Mouse (Mus musculus) kidney, adult 11 months (tissue): ENCODE data around the gene Hoxb7.
A peak's percentile ranks its signal among the peaks of the same experiment; 100 is the strongest.

Source experiments
- DNase-seq: peaks from one replicate; pipeline ENCODE4 v3.0.0; 2022

The Hoxb7 gene

DNA sequence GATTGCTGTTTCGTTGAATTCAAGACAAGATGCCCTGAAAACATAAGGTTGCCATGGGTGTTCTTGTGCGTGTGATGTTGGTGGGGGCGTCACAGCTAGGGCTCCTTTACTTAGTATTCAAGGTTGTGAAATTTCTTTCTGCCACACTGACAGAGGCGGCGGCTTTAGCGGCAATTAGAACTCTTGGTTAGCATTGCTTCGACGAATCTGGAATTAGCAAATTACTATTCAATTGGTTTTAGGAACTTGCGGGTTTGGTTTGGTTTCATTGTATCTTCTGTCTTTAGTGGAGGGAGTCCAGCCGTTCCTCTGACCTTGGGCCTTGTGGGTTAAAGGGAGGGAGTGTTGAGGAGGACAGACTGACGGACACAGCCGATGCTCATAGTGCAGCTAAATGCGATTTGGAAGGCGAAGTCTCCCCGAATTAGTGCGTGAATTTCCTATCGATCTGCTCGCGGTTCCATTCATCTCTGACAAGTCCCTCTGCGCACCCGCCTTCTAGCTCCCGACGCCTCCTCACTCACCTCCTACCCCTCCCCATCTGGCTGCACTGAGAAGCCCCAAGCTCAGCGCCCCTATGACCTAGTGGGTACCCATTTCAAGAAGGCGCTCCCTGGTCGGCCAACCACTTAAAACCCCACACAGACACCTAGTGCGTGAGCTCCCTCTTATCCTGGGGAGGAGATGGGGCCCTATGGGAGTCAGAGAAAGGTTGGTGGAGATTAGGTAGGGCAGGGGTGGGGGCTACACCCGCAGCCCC is 31.4 kb downstream of the Hoxb7 start, which contains the start of gene Hoxb4:
Hoxb4 (plus strand) TSS at position 660 of the 760 bp plus-strand sequence.
- no peak for DNase-seq

- DNase-seq = peak; percentile 90
Measured at GRCm38 (mm10) chr11:96318368-96319070, 32.1 kb downstream of the Hoxb7 start.

- peak; percentile 69 for DNase-seq
Measured at GRCm38 (mm10) chr11:96319071-96319902, 32.9 kb downstream of the Hoxb7 start.

DNA sequence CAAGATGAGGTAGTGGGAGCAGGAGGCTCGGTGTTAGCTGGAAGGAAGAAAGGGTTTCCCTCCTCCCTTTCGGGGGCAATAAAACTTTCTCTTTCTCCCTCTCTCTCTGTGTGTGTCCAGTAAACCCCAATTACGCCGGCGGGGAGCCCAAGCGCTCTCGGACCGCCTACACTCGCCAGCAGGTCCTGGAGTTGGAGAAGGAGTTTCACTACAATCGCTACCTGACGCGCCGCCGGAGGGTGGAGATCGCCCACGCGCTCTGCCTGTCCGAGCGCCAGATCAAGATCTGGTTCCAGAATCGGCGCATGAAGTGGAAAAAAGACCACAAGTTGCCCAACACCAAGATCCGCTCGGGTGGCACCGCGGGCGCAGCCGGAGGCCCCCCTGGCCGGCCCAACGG is 33.5 kb downstream of the Hoxb7 start:
- peak; percentile 70 for DNase-seq

DNA sequence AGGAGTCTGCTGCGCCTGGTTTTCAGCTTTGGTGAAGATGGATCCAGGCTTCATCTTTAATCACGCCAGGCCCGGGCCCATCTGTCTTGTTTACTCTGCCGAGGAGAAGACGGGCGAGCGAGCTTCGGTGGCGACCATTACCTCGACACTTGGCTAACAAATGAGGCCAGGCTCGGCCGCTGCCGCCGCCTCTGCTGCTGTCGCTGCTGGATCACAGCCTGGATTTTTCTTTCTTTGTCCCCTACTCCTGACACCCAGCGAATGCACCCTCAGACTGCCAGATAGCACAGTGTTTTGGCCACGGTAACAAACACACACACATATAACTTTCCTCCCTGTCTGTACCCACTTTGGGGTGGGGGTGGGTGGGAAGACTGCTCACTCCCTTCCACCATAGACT is 34.3 kb downstream of the Hoxb7 start:
- no peak for DNase-seq

DNA sequence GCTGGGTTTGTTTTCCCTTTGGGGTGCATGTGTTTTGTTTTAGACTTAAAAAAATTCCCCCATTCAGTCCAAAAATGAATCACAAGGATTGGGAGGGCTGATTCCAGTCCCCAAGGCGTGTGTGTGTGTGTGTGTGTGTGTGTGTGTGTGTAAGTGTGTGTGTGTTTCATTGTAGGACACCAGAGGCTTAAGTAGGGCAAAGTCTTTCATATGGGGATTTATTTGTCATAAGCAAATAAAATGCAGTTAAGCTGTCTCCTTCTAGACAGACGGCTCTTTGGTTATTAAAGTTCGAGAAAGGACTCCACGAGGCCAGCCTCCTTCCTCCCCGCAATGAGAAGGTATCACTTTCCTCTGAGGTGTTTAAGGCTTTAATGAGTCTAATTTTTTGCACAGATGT is 35.4 kb downstream of the Hoxb7 start:
- no peak for DNase-seq

DNA sequence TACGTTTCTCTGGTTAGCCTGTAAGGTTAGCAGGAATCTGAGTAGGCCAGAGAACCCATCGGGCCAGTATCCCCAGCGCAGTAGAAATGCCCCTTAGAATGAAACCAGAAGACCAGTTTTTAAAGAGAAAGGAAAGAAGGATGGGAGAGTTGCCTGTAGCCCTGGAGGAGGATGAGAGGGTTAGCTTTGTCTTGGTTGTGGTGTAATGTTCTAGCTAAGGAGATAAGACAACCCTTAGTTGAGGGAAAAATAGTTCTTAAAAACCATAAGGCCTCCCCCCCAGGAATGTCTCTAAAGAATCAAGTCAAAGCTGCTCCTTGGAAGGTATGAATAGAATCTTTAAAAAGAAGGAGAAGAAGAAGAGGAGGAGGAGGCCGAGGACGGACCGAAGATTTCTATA is 36.3 kb downstream of the Hoxb7 start:
- DNase-seq = no peak

- no peak for DNase-seq
Measured at GRCm38 (mm10) chr11:96323154-96323553, 36.7 kb downstream of the Hoxb7 start, which contains the start of gene Hoxb3. Gene Hoxb3, plus strand, starts transcription at chr11:96323326.

DNA sequence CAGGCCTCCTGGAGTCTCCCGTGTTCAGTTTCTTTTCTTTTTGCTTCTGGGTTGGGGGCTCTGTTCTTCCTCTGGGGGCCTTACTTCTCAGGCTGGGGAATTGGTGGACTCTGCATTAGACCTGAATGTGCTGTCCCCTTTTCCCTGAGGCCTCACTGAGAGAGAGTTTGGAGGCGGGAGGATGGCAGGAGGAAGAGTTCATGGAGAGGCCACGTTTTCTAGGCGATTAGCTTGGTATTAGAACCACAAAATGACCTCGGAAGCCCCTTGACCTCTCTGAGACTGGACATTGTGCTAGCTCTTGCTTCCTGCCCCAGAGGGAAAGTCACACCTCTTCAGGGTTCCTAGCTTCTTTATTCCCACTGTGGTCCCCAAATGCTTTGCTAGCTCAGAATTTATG is 37.7 kb downstream of the Hoxb7 start:
- DNase-seq = no peak

DNA sequence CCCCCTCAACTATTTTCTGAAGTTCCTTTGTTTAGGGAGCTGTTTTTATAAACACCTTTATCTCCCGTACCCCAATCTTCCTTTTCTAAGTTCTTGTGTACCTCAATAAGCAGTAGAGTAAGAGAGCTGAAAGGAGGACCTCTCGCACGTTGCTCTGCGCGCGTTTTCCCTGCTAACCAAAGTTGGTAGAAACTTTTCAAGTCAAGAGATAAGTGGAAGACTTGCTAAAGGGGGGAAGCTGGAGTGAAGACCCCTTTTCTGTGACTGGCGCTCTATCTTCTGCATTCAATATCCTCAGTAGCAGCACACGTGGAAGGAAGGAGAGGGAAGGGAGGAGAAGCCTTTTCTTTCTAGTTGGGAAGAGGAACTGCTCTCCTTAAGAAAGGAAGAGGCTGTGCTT is 38.5 kb downstream of the Hoxb7 start:
- no peak for DNase-seq

DNA sequence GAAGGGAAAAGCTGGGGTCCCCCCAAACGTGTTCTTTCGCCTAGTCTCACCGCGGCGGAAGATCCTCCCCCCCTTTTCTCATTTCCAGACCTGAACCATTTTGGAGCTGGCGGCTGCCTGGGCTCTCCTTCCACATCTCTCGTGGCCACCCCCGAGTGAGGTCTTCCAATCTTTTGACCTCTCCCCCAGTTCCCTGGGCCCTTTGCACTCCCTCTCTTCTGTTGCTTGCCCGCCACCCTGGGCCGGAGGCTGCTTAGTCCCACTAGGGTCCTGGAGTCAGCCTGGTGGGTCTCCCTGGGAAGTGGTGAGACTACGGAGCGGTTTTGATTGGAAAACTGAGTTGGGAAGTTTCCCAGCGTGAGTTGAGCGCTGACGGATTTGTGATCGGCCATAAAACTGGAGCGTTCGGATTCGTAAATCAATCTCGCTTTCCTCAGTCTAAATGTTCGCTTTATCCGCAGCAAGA is 39.4 kb downstream of the Hoxb7 start:
- DNase-seq = no peak

DNA sequence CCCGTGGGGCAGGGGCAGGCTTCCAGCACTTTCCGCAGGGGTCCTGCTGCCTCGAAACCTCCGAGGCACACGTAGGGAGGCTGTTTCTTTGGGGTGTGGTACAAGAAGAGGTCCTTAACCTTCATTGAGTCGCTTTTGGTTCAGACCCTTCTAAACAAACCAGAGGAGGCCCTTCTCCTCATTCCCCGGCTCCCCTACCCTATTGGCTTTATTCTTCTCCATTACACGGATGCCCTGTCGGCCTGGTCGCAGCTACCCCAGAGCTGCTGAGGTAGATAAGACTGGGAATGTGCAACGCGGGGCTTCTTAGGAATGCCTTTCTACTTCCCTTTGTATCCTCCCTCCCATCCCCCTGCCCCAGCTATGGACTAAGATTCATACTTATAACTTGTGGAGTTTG is 40.3 kb downstream of the Hoxb7 start:
- DNase-seq = no peak

GRCm38 (mm10) chr11:96327122-96327521 is 40.7 kb downstream of the Hoxb7 start:
- DNase-seq = no peak

DNA sequence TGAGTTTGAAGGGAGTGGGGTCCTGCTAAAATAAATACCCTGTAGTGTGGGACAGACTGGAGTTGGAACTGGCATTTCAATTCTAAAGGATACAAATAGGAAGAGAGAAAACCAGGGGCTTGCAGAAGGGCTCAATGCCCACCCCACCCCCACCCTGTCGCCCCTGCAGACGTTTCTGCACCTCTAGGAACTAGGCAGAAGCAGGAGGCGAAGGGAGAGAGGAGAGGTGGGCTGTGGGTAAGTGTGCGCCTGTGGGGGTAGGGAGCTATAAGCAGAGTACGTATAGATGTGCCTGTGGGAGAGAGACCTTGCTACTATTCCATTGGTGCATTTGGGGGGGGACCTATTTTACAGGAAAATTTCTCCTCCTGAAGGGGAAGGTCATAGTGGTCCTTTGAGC is 41.3 kb downstream of the Hoxb7 start:
- DNase-seq = no peak

GRCm38 (mm10) chr11:96328605-96329004 is 42.2 kb downstream of the Hoxb7 start:
- no peak for DNase-seq

DNA sequence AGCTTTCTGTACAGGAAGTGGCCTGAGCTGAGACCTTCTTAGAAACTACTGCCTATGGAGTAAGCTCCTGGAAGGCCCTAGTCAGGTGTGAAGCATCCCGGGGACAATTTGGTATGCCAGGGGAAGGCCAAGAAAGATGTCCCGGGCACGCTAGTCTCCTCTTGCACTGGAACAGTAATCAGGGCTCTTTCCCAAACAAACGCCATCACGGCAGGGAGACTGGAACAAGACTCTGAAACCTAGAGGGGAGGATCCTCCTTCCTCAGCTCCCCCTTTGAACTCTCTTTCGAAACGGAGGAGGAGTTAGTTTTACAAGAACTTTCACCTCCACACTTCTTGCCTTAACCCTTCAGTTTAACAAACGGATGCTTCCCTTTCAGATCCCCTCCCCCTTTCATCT is 45.7 kb downstream of the Hoxb7 start:
- DNase-seq = no peak

- DNase-seq = no peak
Measured at GRCm38 (mm10) chr11:96332618-96333032, 46.2 kb downstream of the Hoxb7 start.

DNA sequence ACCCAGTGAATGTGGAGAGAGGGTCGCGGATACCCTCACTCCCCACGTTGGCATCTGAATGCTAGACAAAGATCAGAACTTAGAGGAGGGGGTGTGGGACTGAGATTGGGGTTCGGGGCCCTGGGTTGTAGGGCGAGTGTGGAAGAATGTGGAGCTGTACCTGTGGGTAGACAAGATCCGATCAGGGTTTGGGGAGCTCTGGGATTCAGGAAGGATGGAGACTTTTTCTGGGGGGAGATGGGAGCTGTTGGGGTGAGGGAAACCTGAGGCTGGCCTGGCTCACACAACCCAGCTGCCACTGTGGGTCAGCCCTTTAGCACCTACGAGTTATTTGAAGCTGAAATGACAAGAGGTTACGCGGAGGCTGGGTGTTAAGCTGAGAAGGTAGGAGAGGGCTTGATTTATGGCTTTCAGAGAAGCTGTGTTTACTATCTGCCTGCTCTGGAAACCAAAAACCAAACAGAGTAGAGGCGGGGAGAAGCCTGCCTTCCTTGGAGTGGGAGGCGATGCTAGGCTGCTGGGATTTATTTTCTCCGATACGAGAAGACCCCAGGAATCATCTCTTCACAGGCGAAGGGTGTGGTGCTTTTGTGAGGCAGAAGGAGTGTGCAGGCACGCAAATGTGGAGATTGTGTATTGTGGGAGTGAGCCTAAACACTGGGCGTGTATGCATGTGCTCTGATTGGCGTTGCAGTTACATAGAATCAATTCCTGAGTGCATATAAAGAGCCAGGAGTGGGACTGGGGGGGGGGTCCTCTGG is 47.0 kb downstream of the Hoxb7 start:
- no peak for DNase-seq

DNA sequence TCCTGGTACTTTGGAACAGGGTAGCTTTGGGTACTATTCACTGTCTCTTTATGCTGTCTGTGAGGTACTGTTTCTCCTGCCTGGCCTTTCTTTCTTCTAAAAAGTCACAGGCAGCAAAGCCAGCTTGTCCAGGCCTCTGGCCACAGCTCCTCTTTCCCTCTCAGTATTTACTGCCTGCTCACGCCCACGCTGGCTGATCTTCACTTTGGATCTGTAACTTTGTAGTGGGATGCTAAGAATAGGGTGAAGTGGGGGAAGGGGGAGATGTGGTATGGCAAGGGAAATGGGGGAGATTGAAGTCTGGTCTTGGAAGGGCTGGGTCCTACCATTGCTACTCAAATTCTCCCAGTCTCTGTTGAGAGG is 47.6 kb downstream of the Hoxb7 start:
- DNase-seq = no peak

DNA sequence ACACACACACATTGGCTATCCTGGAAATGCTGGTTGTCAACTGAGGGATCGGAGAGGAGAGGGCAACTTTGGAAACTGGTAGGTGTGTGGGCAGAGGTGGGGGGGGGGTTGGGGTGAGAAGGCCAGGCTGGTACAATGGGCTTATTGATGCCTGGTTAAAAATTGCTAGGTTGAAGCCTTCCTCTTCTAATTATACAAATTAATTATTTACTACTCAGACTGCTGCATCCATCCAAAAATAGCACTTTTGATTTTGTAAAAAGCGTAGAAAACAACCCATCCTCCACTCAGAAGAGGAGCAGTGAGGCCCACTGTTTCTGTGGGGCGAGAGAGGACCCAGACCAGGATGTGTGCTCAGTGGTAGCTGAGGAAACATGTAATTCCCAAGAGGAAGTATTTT is 48.6 kb downstream of the Hoxb7 start:
- no peak for DNase-seq

- peak; percentile 59 for DNase-seq
Measured at GRCm38 (mm10) chr11:96336597-96336996, 50.2 kb downstream of the Hoxb7 start.

DNA sequence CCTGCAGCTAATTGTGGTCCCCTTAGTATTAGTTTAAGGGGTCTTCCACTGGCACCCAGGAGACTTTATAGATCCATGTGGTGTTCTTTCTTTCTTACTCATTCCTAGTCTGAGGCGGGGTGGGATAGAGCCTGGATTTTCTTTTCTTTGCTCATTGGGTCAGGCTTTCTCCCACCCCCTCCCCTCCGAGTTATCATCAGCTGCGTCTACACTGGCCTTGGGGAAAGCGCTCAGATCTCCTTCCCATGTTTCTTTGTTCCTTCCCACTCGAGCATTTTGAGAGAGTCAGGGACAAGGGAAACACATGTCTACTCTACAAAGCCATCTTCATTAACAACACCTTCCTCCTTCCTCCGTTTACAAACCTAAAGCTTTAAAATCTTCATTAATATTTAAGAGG is 50.6 kb downstream of the Hoxb7 start:
- DNase-seq = no peak
